Mouse (Mus musculus) brain, embryonic 14.5 days (tissue): ENCODE data around the gene Ncbp3.

Experiments used
- CTCF ChIP-seq: fragments of 200-500 bp; IDR thresholded peaks from 2 replicates; pipeline ENCODE4 v1.5.1; 2012; ENCODE audit warnings: inconsistent platforms, mild to moderate bottlenecking, moderate library complexity, borderline replicate concordance; ENCODE audit not compliant: insufficient read depth, insufficient read length; ENCODE audit errors: extremely low read depth
- POLR2A ChIP-seq: fragments of 200-500 bp; IDR thresholded peaks from 2 replicates; pipeline ENCODE4 v1.6.1; 2012; ENCODE audit warnings: mild to moderate bottlenecking, inconsistent platforms, borderline replicate concordance; ENCODE audit not compliant: poor library complexity, insufficient read depth, insufficient read length, severe bottlenecking; ENCODE audit errors: extremely low read depth

DNA sequence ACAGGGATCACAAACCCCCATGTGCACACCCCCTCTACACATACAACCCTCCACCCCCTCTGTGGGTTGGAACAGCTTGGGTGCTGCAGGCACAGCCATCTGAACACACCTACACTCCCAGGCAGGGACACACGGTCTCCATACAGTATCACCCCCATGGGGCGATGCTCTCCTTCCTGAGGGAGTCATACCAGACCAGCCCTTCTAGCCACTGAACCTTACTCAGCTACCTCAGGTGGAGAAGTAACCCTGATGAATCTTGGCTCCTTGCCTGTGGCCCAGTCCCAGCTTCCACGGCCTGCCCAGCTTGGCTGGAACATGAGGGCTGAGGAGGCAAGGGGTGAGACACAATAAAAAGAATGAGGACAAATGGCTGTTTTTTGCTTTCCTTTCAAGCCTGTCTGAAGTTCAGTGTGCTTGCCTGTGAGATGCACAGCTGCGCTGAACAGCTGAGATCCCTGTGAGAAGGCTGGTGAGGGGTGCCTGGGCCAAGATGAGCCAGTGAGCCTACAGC, 32.7 kb upstream of the Ncbp3 start:
- TF ChIP-seq CTCF: no peak
- TF ChIP-seq POLR2A: no peak
